Comparison of ENCODE assay signal across 8 mouse cellular contexts in genomic region chr8:72654565-72655521, GRCm38 (mm10). TPM values are rescaled to one million over a fixed set of nuclear protein-coding genes. Genes with fewer than 3 reads are reported as not detected.
DNase-seq lines count a peak whose midpoint lies in the region; ATAC-seq and TF ChIP-seq lines count a peak whose summit lies in the region.

No protein-coding gene starts in this region.

- H3K4me2 ChIP-seq in hindbrain, embryonic 15.5 days: peak overlapping the region; percentile 14; the same call in 1 of the 2 replicates
- no peak overlapping the region for H3K4me2 ChIP-seq in liver, embryonic 15.5 days

- H3K36me3 ChIP-seq in heart, embryonic 10.5 days: no peaks in the 10 kb centered on the region
- H3K36me3 ChIP-seq in E14TG2a.4 (ENCODE audit: insufficient read depth, low read length): no peaks in the 10 kb centered on the region
- no peaks in the 10 kb centered on the region for H3K36me3 ChIP-seq in hindbrain, embryonic 15.5 days
- H3K36me3 ChIP-seq in liver, embryonic 15.5 days (replicated peaks): no peaks in the 10 kb centered on the region

- no peaks in the 10 kb centered on the region for H3K27me3 ChIP-seq in heart, embryonic 10.5 days (ENCODE audit: insufficient read depth, poor library complexity, severe bottlenecking)
- H3K27me3 ChIP-seq in E14TG2a.4 (ENCODE audit: insufficient read depth, low read length): peaks cover 11% of the 10 kb centered on the region
- no peaks in the 10 kb centered on the region for H3K27me3 ChIP-seq in hindbrain, embryonic 15.5 days
- H3K27me3 ChIP-seq in liver, embryonic 15.5 days: no peaks in the 10 kb centered on the region

- no peaks in the 10 kb centered on the region for H3K9me3 ChIP-seq in heart, embryonic 10.5 days
- H3K9me3 ChIP-seq in E14TG2a.4 (ENCODE audit: low read length): no peaks in the 10 kb centered on the region
- H3K9me3 ChIP-seq in hindbrain, embryonic 15.5 days: no peaks in the 10 kb centered on the region
- H3K9me3 ChIP-seq in liver, embryonic 15.5 days (replicated peaks): no peaks in the 10 kb centered on the region

- no peak overlapping the region; the same call in 1 of the 2 replicates for H3K9ac ChIP-seq in hindbrain, embryonic 15.5 days
- no peak overlapping the region for H3K9ac ChIP-seq in liver, embryonic 15.5 days

- peak overlapping the region; percentile 1; the same call in 1 of the 2 replicates for H3K4me3 ChIP-seq in heart, embryonic 10.5 days
- peak overlapping the region; percentile 4; the same call in 1 of the 2 replicates for H3K4me3 ChIP-seq in E14TG2a.4 (replicated peaks; ENCODE audit: low read length)
- no peak overlapping the region for H3K4me3 ChIP-seq in hindbrain, embryonic 15.5 days
- no peak overlapping the region for H3K4me3 ChIP-seq in liver, embryonic 15.5 days (replicated peaks)

- peaks cover 11% of the 10 kb centered on the region for H3K4me1 ChIP-seq in heart, embryonic 10.5 days
- peaks cover 21% of the 10 kb centered on the region for H3K4me1 ChIP-seq in E14TG2a.4 (replicated peaks; ENCODE audit: low read depth, low read length)
- H3K4me1 ChIP-seq in hindbrain, embryonic 15.5 days (replicated peaks): peaks cover 15% of the 10 kb centered on the region
- peaks cover 7% of the 10 kb centered on the region for H3K4me1 ChIP-seq in liver, embryonic 15.5 days (replicated peaks)

- peak overlapping the region; percentile 18; the same call in 1 of the 2 replicates for H3K27ac ChIP-seq in heart, embryonic 10.5 days
- H3K27ac ChIP-seq in hindbrain, embryonic 15.5 days (replicated peaks): peak overlapping the region; percentile 74
- H3K27ac ChIP-seq in liver, embryonic 15.5 days (replicated peaks): no peak overlapping the region

- TF ChIP-seq CTCF in E14TG2a.4 (conservative IDR thresholded peaks at IDR 0.05; ENCODE audit: low read length): peak; percentile 84

- no peak for DNase-seq in heart, embryonic 10.5 days (ENCODE audit: low spot score)
- no peak for DNase-seq in heart, adult 18-20 months
- DNase-seq in embryo, embryonic 11 days: peak; percentile 77
- DNase-seq in right cerebral cortex, postnatal 10 days (ENCODE audit: low spot score in 2 of 2): peak; percentile 60 to 73
- DNase-seq in lung, postnatal 25 days (ENCODE audit: low spot score): no peak

- whole genome bisulfite sequencing in heart, embryonic 10.5 days: 20% methylated on average over 13 of the region's 13 CpGs
- 20% methylated on average over 13 of the region's 13 CpGs for WGBS in hindbrain, embryonic 15.5 days
- 17% methylated on average over 13 of the region's 13 CpGs for WGBS in liver, embryonic 15.5 days (ENCODE audit: insufficient replicate concordance)

- ATAC-seq in hindbrain, embryonic 15.5 days (ENCODE audit: low FRiP score, low read depth): peak; percentile 94
- peak; percentile 31; the same call in 1 of the 2 replicates for ATAC-seq in liver, embryonic 15.5 days (ENCODE audit: insufficient read depth)

RNA-seq across cellular contexts. Expression of gene Nwd1, which starts 8.3 kb away (rescaled TPM):
- 0.01 and 0.04 TPM in 2 replicates for polyA plus RNA-seq in heart, embryonic 10.5 days (2016; fragmentation: Nextera tagmentation; extraction: Ambion mirVana)
- under 1 TPM; 0.27 to 0.54 TPM for total RNA-seq in heart, adult 18-20 months (2021)
- polyA plus RNA-seq in hindbrain, embryonic 15.5 days (2015; fragmentation: Nextera tagmentation; extraction: Ambion mirVana): 2.3 and 2.9 TPM in 2 replicates
- polyA plus RNA-seq in liver, embryonic 15.5 days (2015; fragmentation: Nextera tagmentation; extraction: Ambion mirVana): 0.01 TPM in 1 of 2 replicates, not detected in the other

Comparison
In these comparisons a context has a peak if more than half of its experiments do, and no peak if none do; other contexts are left out.
1. DNase-seq: peak in embryo, embryonic 11 days (single experiment) and right cerebral cortex, postnatal 10 days (2 of 2); none in heart, embryonic 10.5 days (single experiment), heart, adult 18-20 months (0 of 2) and lung, postnatal 25 days (single experiment).
2. H3K4me3 ChIP-seq: peak in heart, embryonic 10.5 days (single experiment) and E14TG2a.4 (single experiment); none in hindbrain, embryonic 15.5 days (single experiment) and liver, embryonic 15.5 days (single experiment).